Mouse (Mus musculus): ENCODE measurements at regions not wholly inside any gene's neighbourhood (a gene's known extent, or its start where the extent isn't known, plus 50 kb on each side); places are given as distances from the start of the nearest gene placed in this dataset.

GRCm38 (mm10) chr2:3927141-3927810 is 90.2 kb upstream of the Frmd4a start:
- no peak for TF ChIP-seq E2F4 (IDR thresholded peaks at IDR 0.05; ENCODE audit: insufficient replicate concordance, low read depth, low read length)
- TF ChIP-seq POLR2AphosphoS2 (IDR thresholded peaks at IDR 0.05; ENCODE audit: low read depth, low read length): no peak
- TF ChIP-seq CTCF (conservative IDR thresholded peaks at IDR 0.05 in 1 of 2, IDR thresholded peaks at IDR 0.05 in 1 of 2; ENCODE audit: low read depth in 2 of 2, low read length in 2 of 2): no peak
- TF ChIP-seq EP300 (IDR thresholded peaks at IDR 0.05; ENCODE audit: low read length): no peak
- TF ChIP-seq SIN3A (IDR thresholded peaks at IDR 0.05; ENCODE audit: low read length): no peak
- TF ChIP-seq MXI1 (IDR thresholded peaks at IDR 0.05; ENCODE audit: low read depth, low read length): no peak

Measured in CH12.LX (cell line).